Mouse (Mus musculus): ENCODE measurements at regions not wholly inside any gene's neighbourhood (a gene's known extent, or its start where the extent isn't known, plus 50 kb on each side); places are given as distances from the start of the nearest gene placed in this dataset.
"Not testable (repeated sequence)": the region's sequence is repeated elsewhere in the genome, so short reads cannot be mapped to it uniquely, and the experiment has no call there.

DNA sequence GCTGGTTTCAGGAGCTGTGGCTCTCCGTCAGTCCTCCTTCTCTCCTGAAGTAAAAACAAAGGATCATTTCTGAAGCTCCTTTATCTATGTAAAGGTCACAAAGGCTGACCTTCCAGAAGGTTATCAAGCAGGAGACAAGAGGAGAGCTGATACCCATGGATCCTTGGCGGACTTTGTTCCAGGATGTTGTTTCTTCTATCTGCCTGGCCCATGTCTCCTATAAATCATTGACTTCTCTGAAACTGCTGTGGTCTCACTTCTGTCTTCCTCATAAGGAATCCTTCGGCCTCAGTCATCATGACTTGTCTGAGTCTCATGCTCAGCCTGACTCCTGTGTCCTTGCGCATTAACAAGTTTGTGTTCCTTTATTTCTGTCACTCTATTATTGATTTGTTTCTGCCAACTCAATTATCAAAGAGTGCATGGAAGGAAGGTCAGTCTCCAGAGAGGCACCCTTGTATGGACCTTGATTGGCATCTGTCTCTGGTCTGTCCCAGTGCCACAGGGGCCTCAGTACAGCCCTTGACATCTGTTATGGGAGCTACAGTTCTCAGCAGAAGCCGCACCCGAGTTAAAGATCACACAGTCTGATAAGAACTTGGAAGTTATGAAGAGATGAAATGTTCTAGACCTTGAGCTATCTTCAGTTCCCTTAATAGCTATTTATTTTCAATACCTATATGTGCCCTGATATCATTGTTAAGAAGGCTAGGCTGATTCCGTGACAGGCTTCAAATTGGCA lies 53.2 kb upstream of the Dazl start:
- Histone ChIP-seq H3K36me3 (ENCODE audit: insufficient read depth, low read length) (no peaks in the 10 kb centered on the region), H3K4me1 (ENCODE audit: insufficient read depth, low read length) (no peaks in the 10 kb centered on the region), H3K4me2 (ENCODE audit: low read depth, low read length) (no peak overlapping the region), H3K4me3 (ENCODE audit: low read length) (no peak overlapping the region), H3K27ac (no peak overlapping the region), H3K9me3 (ENCODE audit: low read length) (no peaks in the 10 kb centered on the region), H3K27me3 (ENCODE audit: insufficient read depth, low read length) (no peaks in the 10 kb centered on the region), H3K9ac (replicated peaks; ENCODE audit: low read length) (no peak overlapping the region)
- DNase-seq (ENCODE audit: low spot score): no peak
- 91% methylated on average over 7 of the region's 7 CpGs for WGBS
- TF ChIP-seq CTCF (IDR thresholded peaks at IDR 0.05; ENCODE audit: low read depth): no peak
- no peak for ATAC-seq

DNA sequence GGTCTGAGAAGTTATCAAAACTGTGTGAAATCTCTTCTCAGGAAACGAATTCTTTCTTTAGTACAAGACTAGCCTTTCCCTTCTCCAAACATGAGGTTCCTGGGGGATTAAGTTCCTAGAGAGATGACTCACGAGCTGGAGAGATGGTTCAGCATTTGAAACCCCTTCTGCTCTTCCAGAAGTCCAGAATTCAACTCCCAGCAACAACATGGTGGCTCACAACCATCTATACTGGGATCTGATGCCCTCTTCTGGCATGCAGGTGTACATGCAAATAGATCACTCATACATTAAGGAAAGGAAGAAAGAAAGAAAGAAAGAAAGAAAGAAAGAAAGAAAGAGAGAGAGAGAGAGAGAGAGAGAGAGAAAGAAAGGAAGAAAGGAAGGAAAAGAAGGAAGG lies 60.4 kb upstream of the Dazl start:
- H3K4me1 ChIP-seq (ENCODE audit: insufficient read depth, low read length); H3K9ac ChIP-seq (replicated peaks; ENCODE audit: low read length); H3K27ac ChIP-seq; H3K9me3 ChIP-seq (ENCODE audit: low read length); ATAC-seq; H3K27me3 ChIP-seq (ENCODE audit: insufficient read depth, low read length); H3K36me3 ChIP-seq (ENCODE audit: insufficient read depth, low read length); H3K4me3 ChIP-seq (ENCODE audit: low read length); DNase-seq (ENCODE audit: low spot score); H3K4me2 ChIP-seq (ENCODE audit: low read depth, low read length): not testable (repeated sequence)
- WGBS: 75% methylated on average over 2 of the region's 2 CpGs

DNA sequence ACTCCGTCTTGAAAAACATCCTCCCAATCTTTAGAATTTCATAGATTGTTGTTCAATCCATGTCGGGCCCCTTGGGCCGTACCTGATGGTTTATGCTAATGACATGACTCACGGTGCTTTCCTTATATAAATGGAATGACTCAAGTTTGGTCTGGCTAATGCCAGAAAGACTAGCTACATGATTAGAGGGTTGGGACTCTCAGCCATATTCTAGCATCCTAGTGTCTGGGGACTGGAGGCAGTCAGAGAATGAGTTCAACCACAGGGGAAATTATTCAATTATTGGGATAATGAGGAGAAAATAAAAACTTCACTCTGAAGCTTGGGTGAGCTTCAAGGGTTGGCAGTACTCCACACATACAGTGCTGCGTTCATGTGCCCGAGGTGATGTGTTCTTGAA lies 60.9 kb upstream of the Dazl start:
- H3K9ac ChIP-seq (replicated peaks; ENCODE audit: low read length): no peak overlapping the region
- H3K27me3 ChIP-seq (ENCODE audit: insufficient read depth, low read length): no peaks in the 10 kb centered on the region
- H3K4me3 ChIP-seq (ENCODE audit: low read length): no peak overlapping the region
- no peak overlapping the region for H3K4me2 ChIP-seq (ENCODE audit: low read depth, low read length)
- DNase-seq (ENCODE audit: low spot score): no peak
- 87% methylated on average over 6 of the region's 6 CpGs for WGBS
- ATAC-seq: no peak
- no peaks in the 10 kb centered on the region for H3K4me1 ChIP-seq (ENCODE audit: insufficient read depth, low read length)
- no peaks in the 10 kb centered on the region for H3K36me3 ChIP-seq (ENCODE audit: insufficient read depth, low read length)
- TF ChIP-seq CTCF (IDR thresholded peaks at IDR 0.05; ENCODE audit: low read depth): no peak
- H3K9me3 ChIP-seq (ENCODE audit: low read length): no peaks in the 10 kb centered on the region
- no peak overlapping the region for H3K27ac ChIP-seq

DNA sequence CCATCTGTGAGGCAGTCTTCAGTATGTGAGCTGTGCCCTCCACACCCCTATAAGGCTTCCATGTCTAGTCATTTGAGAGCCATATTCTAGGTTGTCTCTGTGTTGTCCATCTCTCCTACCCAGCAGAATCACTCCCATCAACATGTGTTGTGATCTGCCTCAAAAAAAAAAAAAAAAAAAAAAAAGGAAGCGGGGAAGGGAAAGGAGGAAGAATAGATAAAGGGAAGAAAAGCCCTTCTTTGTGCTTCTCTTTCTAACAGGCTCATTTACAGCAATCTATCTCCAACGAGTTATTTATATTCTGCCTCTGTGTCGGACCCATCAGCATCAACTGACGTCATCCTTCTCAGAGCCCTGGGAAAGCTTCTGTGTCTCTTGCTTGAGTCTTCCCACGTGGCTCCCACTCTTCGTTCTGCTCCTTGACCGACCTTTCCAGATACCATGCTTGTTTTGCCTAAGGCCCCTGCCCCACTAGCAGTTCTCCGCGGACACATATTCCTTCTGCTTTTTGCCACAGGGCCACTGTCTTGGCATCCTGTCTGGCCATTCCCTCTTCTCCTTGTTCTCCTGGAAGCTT lies 68.3 kb upstream of the Dazl start:
- Histone ChIP-seq H3K4me2 (ENCODE audit: low read depth, low read length) (no peak overlapping the region), H3K36me3 (ENCODE audit: insufficient read depth, low read length) (no peaks in the 10 kb centered on the region), H3K27me3 (ENCODE audit: insufficient read depth, low read length) (no peaks in the 10 kb centered on the region), H3K4me1 (ENCODE audit: insufficient read depth, low read length) (no peaks in the 10 kb centered on the region), H3K9ac (replicated peaks; ENCODE audit: low read length) (no peak overlapping the region), H3K9me3 (ENCODE audit: low read length) (no peaks in the 10 kb centered on the region), H3K27ac (no peak overlapping the region), H3K4me3 (ENCODE audit: low read length) (no peak overlapping the region)
- TF ChIP-seq CTCF (IDR thresholded peaks at IDR 0.05; ENCODE audit: low read depth): no peak
- WGBS: 85% methylated on average over 8 of the region's 9 CpGs
- DNase-seq (ENCODE audit: low spot score) (no peak), ATAC-seq (no peak)

DNA sequence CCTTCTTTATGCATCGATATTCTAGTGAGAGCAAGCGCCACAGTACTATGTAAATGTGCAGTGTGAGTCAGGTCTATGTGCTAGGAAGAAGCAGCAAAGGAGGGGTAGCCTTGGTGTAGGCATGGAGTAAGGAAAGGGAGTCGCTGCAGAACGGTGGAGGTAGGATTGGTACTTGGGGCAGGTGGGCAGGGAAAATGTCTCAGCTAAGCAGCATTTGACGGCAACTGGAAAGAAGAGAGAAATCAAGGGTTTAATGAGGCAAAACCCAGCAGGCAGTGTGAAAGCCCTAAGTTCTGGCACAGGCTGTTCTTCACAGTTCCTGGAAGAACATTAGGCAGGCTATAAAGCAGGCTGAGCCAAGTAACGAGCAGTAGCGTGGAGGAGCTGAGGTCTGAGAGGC lies 72.0 kb upstream of the Dazl start:
- Histone ChIP-seq H3K4me2 (ENCODE audit: low read depth, low read length) (no peak overlapping the region), H3K27ac (no peak overlapping the region), H3K9me3 (ENCODE audit: low read length) (no peaks in the 10 kb centered on the region), H3K9ac (replicated peaks; ENCODE audit: low read length) (no peak overlapping the region), H3K4me3 (ENCODE audit: low read length) (no peak overlapping the region), H3K4me1 (ENCODE audit: insufficient read depth, low read length) (no peaks in the 10 kb centered on the region), H3K27me3 (ENCODE audit: insufficient read depth, low read length) (no peaks in the 10 kb centered on the region), H3K36me3 (ENCODE audit: insufficient read depth, low read length) (no peaks in the 10 kb centered on the region)
- DNase-seq (ENCODE audit: low spot score): peak; percentile 6
- TF ChIP-seq CTCF (IDR thresholded peaks at IDR 0.05; ENCODE audit: low read depth): no peak
- 80% methylated on average over 7 of the region's 7 CpGs for WGBS
- ATAC-seq: no peak

DNA sequence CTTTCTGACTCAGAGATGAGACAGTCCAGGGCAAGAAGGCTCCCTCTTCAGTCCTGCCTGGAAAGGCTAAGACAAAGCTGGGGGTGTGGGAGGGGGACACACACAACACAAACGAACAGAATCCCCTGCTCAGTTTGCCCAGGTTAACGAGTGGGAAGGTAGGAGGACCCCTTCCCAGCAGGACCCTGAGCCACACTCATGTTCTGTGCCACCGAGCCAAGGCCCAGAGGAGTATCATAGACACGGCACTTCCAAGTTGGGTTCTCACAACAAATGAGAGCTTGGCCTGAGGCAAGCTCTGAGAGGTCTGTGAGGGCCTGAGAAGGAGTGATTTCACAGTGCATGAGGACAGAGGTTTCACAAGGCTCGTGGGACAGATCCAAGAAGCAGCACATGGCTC lies 72.7 kb upstream of the Dazl start:
- Histone ChIP-seq H3K9me3 (ENCODE audit: low read length) (no peaks in the 10 kb centered on the region), H3K27me3 (ENCODE audit: insufficient read depth, low read length) (no peaks in the 10 kb centered on the region), H3K36me3 (ENCODE audit: insufficient read depth, low read length) (no peaks in the 10 kb centered on the region), H3K4me1 (ENCODE audit: insufficient read depth, low read length) (no peaks in the 10 kb centered on the region), H3K4me2 (ENCODE audit: low read depth, low read length) (no peak overlapping the region), H3K9ac (replicated peaks; ENCODE audit: low read length) (no peak overlapping the region), H3K4me3 (ENCODE audit: low read length) (no peak overlapping the region), H3K27ac (no peak overlapping the region)
- 79% methylated on average over 5 of the region's 5 CpGs for WGBS
- TF ChIP-seq CTCF (IDR thresholded peaks at IDR 0.05; ENCODE audit: low read depth): no peak
- ATAC-seq: no peak
- DNase-seq (ENCODE audit: low spot score): no peak

DNA sequence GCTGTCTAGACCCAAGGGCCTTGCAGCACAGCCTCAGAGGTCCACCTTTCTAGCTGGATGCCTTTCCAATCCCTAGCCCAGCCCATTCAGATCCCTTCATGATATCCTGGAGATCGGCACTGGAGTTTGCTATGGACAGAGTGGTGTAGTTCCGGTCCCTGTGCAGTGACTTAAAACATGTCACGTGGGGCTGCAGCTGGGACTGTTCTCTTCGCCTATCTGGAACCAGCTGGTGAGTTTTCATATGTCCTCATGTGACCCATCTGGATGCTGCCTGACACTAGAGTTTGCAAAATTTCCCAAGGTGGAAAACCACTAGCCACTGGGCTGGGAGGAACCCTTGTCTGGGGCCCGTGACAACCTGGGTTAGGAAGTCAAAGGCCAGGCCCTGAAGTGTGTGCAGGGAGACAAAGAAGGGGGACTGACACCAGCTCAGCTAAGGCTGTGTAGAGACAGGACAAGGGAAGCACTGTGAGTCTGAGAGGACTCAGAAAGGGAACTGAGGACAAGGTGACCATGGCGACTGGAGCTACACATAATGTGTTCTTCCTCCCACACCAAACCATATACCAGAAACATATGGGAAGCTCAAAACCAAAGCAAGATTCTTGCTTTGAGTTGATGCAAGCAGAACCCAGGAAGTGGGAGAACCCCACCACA lies 75.9 kb upstream of the Dazl start:
- no peak for TF ChIP-seq CTCF (IDR thresholded peaks at IDR 0.05; ENCODE audit: low read depth)
- H3K9me3 ChIP-seq (ENCODE audit: low read length): no peaks in the 10 kb centered on the region
- no peak overlapping the region for H3K4me2 ChIP-seq (ENCODE audit: low read depth, low read length)
- H3K9ac ChIP-seq (replicated peaks; ENCODE audit: low read length): no peak overlapping the region
- no peak overlapping the region for H3K27ac ChIP-seq
- DNase-seq (ENCODE audit: low spot score) (no peak), ATAC-seq (no peak)
- H3K4me1 ChIP-seq (ENCODE audit: insufficient read depth, low read length): no peaks in the 10 kb centered on the region
- H3K36me3 ChIP-seq (ENCODE audit: insufficient read depth, low read length): no peaks in the 10 kb centered on the region
- 82% methylated on average over 6 of the region's 6 CpGs for WGBS
- no peak overlapping the region for H3K4me3 ChIP-seq (ENCODE audit: low read length)
- H3K27me3 ChIP-seq (ENCODE audit: insufficient read depth, low read length): no peaks in the 10 kb centered on the region

Data from hindbrain, postnatal 0 days (tissue).